Mouse (Mus musculus): ENCODE measurements around the gene Nuak1.
A peak's percentile ranks its signal among the peaks of the same experiment; 100 is the strongest.

Nuak1 gene

GRCm38 (mm10) chr10:84382900-84383883, 57.2 kb downstream of the Nuak1 start:
- DNase-seq (ENCODE audit: inconsistent ontology term), result peak; percentile 91

GRCm38 (mm10) chr10:84381276-84381798, 59.1 kb downstream of the Nuak1 start:
- DNase-seq (ENCODE audit: inconsistent ontology term), result no peak

GRCm38 (mm10) chr10:84379366-84379765, 61.0 kb downstream of the Nuak1 start:
- no peak for DNase-seq (ENCODE audit: inconsistent ontology term)

GRCm38 (mm10) chr10:84377956-84378355, 62.4 kb downstream of the Nuak1 start:
- no peak for DNase-seq (ENCODE audit: inconsistent ontology term)

GRCm38 (mm10) chr10:84376346-84376745, 64.1 kb downstream of the Nuak1 start:
- no peak for DNase-seq (ENCODE audit: inconsistent ontology term)

- no peak for DNase-seq (ENCODE audit: inconsistent ontology term)
Measured at GRCm38 (mm10) chr10:84374996-84375395, 65.4 kb downstream of the Nuak1 start.

GRCm38 (mm10) chr10:84373476-84373875, 66.9 kb downstream of the Nuak1 start:
- DNase-seq (ENCODE audit: inconsistent ontology term), result no peak

- no peak for DNase-seq (ENCODE audit: inconsistent ontology term)
Measured at GRCm38 (mm10) chr10:84372161-84373095, 68.0 kb downstream of the Nuak1 start.

GRCm38 (mm10) chr10:84371681-84372160, 68.7 kb downstream of the Nuak1 start:
- DNase-seq (ENCODE audit: inconsistent ontology term), result no peak

- DNase-seq (ENCODE audit: inconsistent ontology term), result no peak
Measured at GRCm38 (mm10) chr10:84371230-84371629, 69.2 kb downstream of the Nuak1 start.

GRCm38 (mm10) chr10:84369646-84370314, 70.6 kb downstream of the Nuak1 start:
- no peak for DNase-seq (ENCODE audit: inconsistent ontology term)

GRCm38 (mm10) chr10:84368185-84368584, 72.2 kb downstream of the Nuak1 start:
- DNase-seq (ENCODE audit: inconsistent ontology term), result no peak

- peak; percentile 84 for DNase-seq (ENCODE audit: inconsistent ontology term)
Measured at GRCm38 (mm10) chr10:84365166-84365865, 75.1 kb downstream of the Nuak1 start.

GRCm38 (mm10) chr10:84363833-84364232, 76.6 kb downstream of the Nuak1 start:
- no peak for DNase-seq (ENCODE audit: inconsistent ontology term)

- DNase-seq (ENCODE audit: inconsistent ontology term), result no peak
Measured at GRCm38 (mm10) chr10:84360953-84361352, 79.4 kb downstream of the Nuak1 start.

GRCm38 (mm10) chr10:84360391-84360790, 80.0 kb downstream of the Nuak1 start:
- no peak for DNase-seq (ENCODE audit: inconsistent ontology term)

- DNase-seq (ENCODE audit: inconsistent ontology term), result no peak
Measured at GRCm38 (mm10) chr10:84358738-84359120, 81.7 kb downstream of the Nuak1 start.

- DNase-seq (ENCODE audit: inconsistent ontology term), result peak; percentile 83
Measured at GRCm38 (mm10) chr10:84357997-84358737, 82.2 kb downstream of the Nuak1 start.

GRCm38 (mm10) chr10:84357593-84357992, 82.8 kb downstream of the Nuak1 start:
- DNase-seq (ENCODE audit: inconsistent ontology term), result no peak

- no peak for DNase-seq (ENCODE audit: inconsistent ontology term)
Measured at GRCm38 (mm10) chr10:84354323-84354722, 86.1 kb downstream of the Nuak1 start.

All from Muller cell, postnatal 12 days (primary cell).